Mouse (Mus musculus): Measurements from ENCODE around the gene Tnfrsf8.
"Not testable (repeated sequence)": the region's sequence is repeated elsewhere in the genome, so short reads cannot be mapped to it uniquely, and the experiment has no call there.

Gene Tnfrsf8

GRCm38 (mm10) chr4:145310859-145311258 is 4.1 kb downstream of the Tnfrsf8 start:
- DNase-seq (ENCODE audit: low read depth in 2 of 2, low spot score in 2 of 2) = no peak

- DNase-seq (ENCODE audit: low read depth in 2 of 2, low spot score in 2 of 2) = no peak
Observed at GRCm38 (mm10) chr4:145306422-145306821, 8.5 kb downstream of the Tnfrsf8 start.

DNA sequence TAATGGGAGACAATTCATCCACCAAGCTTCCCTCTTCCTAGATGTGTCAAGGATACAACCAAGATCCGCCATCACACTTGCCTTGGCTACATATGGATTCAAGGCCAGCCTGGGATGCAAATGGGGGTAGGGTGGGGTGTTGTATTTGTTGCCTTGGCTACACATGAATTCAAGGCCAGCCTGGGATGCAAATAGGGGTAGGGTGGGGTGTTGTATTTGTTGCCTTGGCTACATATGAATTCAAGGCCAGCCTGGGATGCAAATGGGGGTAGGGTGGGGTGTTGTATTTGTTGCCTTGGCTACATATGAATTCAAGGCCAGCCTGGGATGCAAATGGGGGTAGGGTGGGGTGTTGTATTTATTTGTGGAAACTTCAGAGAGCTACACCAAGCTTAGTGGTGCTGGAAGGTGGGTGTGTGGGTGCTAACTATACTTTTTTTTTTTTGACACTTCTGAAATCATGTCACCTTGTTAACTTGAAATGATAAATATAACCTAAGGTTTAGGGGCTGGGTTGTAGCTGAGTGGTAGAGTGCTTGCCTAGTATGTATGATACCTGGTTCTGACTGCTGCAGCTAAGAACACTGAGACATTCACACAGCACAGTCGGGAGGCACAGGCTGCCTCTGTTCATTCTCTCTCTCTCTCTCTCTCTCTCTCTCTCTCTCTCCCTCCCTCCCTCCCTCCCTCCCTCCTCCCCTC is 9.2 kb downstream of the Tnfrsf8 start:
- not testable (repeated sequence) for DNase-seq (ENCODE audit: low read depth in 2 of 2, low spot score in 2 of 2)

GRCm38 (mm10) chr4:145304109-145304508 is 10.9 kb downstream of the Tnfrsf8 start:
- no peak for DNase-seq (ENCODE audit: low read depth in 2 of 2, low spot score in 2 of 2)

- no peak for DNase-seq (ENCODE audit: low read depth in 2 of 2, low spot score in 2 of 2)
Observed at GRCm38 (mm10) chr4:145302106-145302505, 12.9 kb downstream of the Tnfrsf8 start.

DNA sequence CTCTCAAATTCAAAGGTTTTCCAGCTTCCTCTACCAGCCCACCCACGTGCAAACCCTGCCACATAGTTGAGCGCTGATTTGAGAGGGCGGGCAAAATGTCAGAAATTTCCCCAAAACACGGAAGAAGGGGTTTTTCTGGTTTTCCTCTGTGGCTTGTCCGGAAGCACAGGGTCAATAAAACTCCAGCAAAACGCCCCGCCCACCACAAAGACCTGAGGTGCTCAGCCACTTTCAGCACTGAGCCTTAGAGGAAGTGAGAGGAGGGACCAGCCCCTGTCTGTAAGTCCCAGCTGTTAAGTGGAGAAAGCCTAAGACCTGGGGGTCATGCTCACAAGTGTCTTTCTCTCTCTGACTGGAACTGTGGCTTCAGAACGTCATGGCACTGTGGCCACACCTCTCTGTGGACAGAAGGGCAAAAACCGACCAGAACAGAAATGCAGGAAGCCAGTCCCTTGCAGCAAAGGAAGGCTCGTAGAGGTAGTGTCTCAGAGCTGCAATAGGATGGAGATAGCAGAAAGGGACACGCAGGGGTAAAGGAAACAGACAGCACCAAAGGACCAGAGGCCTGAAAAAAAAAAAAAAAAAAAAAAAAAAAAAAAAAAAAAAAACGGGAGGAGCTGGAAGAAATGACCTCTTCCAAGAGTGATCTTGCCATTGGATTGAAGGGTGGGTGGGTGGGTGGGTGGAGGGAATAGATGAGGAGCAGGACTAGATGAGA is 14.6 kb downstream of the Tnfrsf8 start:
- peak; percentile 4 to 15 for DNase-seq (ENCODE audit: low read depth in 2 of 2, low spot score in 2 of 2)

DNA sequence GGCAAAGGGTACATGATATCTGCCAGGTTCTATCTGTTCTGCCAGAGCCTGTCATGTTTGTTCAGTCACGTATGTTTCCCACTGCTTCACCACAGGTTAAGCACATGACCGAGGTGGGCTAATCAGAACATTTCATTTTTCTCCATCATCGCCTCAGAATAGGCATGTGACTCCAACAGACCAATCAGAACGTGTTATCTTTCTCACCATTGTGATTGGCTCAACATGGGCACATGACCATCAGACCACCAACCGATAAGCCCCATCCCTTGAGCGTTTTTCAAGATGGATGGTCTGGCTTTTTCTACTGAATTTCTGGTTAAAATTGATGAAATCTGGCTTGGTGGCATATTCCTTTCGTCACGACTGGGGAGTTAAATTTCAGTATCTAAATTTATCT is 15.6 kb downstream of the Tnfrsf8 start:
- DNase-seq (ENCODE audit: low read depth in 2 of 2, low spot score in 2 of 2) = no peak

DNA sequence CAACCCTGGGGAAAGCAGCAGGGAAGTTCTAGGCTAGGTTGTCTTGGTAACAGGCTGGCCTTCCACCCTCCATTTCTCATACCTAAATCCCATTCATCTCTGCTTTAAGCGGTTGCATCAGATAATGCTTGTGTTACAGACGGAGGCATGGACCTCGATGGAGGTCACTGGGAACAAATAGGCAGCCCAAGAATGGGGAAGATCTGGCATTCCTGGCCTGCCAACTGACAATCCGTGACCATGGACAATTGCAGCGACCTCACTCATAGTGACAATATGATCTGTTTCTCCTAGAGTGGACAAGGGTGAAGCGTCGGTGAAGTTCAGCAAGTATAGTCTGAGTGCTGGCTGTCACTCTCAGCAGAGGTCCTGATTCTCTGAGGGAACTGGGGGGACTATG is 16.1 kb downstream of the Tnfrsf8 start:
- DNase-seq (ENCODE audit: low read depth in 2 of 2, low spot score in 2 of 2) = no peak

- DNase-seq (ENCODE audit: low read depth in 2 of 2, low spot score in 2 of 2) = peak; percentile 62 to 67
Observed at GRCm38 (mm10) chr4:145295589-145296300, 19.2 kb downstream of the Tnfrsf8 start.

DNA sequence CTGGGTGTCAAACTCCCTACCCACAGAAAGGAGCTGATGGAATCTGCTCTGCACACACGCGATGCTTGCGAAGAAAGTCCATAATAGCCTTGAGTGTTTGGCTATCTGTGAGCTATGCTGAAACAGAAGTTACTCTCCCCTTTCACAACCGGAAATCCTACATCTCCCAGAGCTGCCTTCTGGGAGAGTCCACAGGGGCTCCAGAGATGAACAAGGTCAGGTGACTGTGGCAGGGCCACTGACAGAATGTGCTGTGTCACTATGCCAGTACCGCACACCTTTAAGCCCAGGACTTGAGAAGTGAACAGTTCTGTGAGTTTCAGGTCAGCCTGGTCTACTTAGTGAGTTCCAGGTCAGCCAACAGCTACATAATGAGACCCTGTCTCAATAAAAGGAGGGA is 20.4 kb downstream of the Tnfrsf8 start:
- DNase-seq (ENCODE audit: low read depth in 2 of 2, low spot score in 2 of 2) = no peak

- peak; percentile 57 to 75 for DNase-seq (ENCODE audit: low read depth in 2 of 2, low spot score in 2 of 2)
Observed at GRCm38 (mm10) chr4:145286369-145287120, 28.4 kb downstream of the Tnfrsf8 start.

GRCm38 (mm10) chr4:145284675-145285074 is 30.3 kb downstream of the Tnfrsf8 start:
- no peak for DNase-seq (ENCODE audit: low read depth in 2 of 2, low spot score in 2 of 2)

GRCm38 (mm10) chr4:145283441-145283840 is 31.5 kb downstream of the Tnfrsf8 start:
- DNase-seq (ENCODE audit: low read depth in 2 of 2, low spot score in 2 of 2) = no peak

- DNase-seq (ENCODE audit: low read depth in 2 of 2, low spot score in 2 of 2) = no peak
Observed at GRCm38 (mm10) chr4:145280966-145281365, 34.0 kb downstream of the Tnfrsf8 start.

GRCm38 (mm10) chr4:145278724-145279370 is 36.1 kb downstream of the Tnfrsf8 start:
- no peak for DNase-seq (ENCODE audit: low read depth in 2 of 2, low spot score in 2 of 2)

DNA sequence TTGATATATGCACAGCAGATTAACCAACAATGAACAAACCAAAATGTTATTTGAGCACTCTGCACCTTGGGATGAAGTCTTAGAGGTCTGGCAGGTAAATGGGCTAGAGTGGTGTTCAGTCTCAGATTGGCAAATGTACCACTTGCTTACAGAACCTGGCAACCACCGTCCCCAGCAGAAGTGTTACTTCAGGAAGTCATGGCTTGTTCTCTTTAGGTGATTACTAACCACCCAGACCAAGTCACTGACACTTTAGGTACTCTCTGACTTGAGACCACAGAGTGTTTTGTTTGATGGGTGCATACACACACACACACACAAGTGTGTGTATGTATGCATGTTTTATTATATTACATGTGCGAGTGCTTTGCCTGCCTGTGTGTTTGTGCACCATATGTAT is 36.7 kb downstream of the Tnfrsf8 start:
- DNase-seq (ENCODE audit: low read depth in 2 of 2, low spot score in 2 of 2) = no peak

- no peak for DNase-seq (ENCODE audit: low read depth in 2 of 2, low spot score in 2 of 2)
Observed at GRCm38 (mm10) chr4:145276368-145277249, 38.4 kb downstream of the Tnfrsf8 start.

DNA sequence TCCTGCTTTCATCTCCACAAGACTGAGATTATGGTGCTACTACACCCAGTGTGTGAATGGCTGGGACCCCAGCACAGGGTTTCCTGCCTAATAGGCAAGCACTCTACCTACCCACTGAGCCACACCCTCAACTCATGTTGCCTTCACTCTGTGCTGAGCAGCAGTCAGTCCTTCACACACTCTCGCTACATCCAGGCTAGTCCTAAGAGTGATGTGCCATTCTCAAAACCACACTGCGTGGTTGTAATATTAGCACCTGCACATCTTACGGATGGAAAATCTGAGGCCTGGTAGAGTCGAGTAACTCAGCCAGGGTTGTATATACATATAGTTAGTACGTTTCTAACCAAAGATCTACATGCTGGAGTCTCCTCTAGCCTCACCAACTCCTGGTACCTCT is 40.1 kb downstream of the Tnfrsf8 start:
- no peak for DNase-seq (ENCODE audit: low read depth in 2 of 2, low spot score in 2 of 2)

DNA sequence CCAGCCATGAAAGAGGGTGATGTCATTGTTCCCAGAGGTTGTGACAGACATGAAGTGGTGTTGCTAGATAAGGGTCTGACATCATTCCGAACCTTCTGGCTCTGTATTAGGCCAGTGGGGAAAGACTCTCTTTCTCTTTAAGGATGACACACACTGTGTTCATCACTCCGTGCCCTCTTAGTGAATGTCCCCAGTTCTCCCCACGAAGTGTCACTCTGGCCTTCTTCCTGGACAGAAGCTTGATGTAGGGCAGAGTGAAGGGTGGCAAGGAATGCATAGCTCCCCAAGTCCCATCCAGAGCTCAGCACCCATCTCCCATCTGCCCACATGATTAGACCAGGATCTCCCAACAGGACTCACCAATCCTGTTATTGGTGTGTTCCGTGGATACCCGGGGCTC is 41.0 kb downstream of the Tnfrsf8 start:
- DNase-seq (ENCODE audit: low read depth in 2 of 2, low spot score in 2 of 2) = no peak

- no peak for DNase-seq (ENCODE audit: low read depth in 2 of 2, low spot score in 2 of 2)
Observed at GRCm38 (mm10) chr4:145272763-145273162, 42.2 kb downstream of the Tnfrsf8 start.

All from CD8-positive naive resting alpha-beta T cell, adult 2 months (primary cell).